Mouse (Mus musculus) neural tube, embryonic 11.5 days (tissue): ENCODE data around the gene Gm11042. TPM values are rescaled to one million over a fixed set of nuclear protein-coding genes. Genes with fewer than 3 reads are reported as not detected.
A peak's percentile ranks its signal among the peaks of the same experiment; 100 is the strongest.

Source experiments
- ATAC-seq: fragments of 200-750 bp; cut with Nextera tagmentation; 2 replicates; pipeline ENCODE4 v1.8.0; 2017; ENCODE audit warnings: moderate number of reproducible peaks, mild to moderate bottlenecking, moderate TSS enrichment, moderate library complexity; ENCODE audit not compliant: insufficient read depth, low FRiP score, low TSS enrichment
- DNase-seq: peaks from one replicate; pipeline ENCODE4 v3.0.0-alpha.2; 2015; ENCODE audit warnings: low spot score
- H3K27ac ChIP-seq: fragments of 300-500 bp; sonication (generic); 2 replicates; pipeline ENCODE4 v1.5.1; 2014; ENCODE audit warnings: low read depth, mild to moderate bottlenecking, low read length
- H3K27me3 ChIP-seq: fragments of 300-500 bp; sonication (generic); 2 replicates; pipeline ENCODE4 v1.6.1; 2014; ENCODE audit warnings: mild to moderate bottlenecking, low read length, mixed read lengths; ENCODE audit not compliant: control insufficient read depth, insufficient read depth
- H3K36me3 ChIP-seq: fragments of 300-500 bp; sonication (generic); 2 replicates; pipeline ENCODE4 v1.6.1; 2014; ENCODE audit warnings: mild to moderate bottlenecking, low read length, moderate library complexity, mixed read lengths; ENCODE audit not compliant: control insufficient read depth, insufficient read depth
- H3K4me1 ChIP-seq: fragments of 300-500 bp; sonication (generic); 2 replicates; pipeline ENCODE4 v1.6.1; 2014; ENCODE audit warnings: low read length, mixed read lengths; ENCODE audit not compliant: control insufficient read depth, insufficient read depth
- H3K4me2 ChIP-seq: fragments of 300-500 bp; sonication (generic); 2 replicates; pipeline ENCODE4 v1.6.1; 2014; ENCODE audit warnings: low read depth, mild to moderate bottlenecking, moderate library complexity
- H3K4me3 ChIP-seq: fragments of 300-500 bp; sonication (generic); 2 replicates; pipeline ENCODE4 v1.5.1; 2014; ENCODE audit warnings: low read depth, low read length
- H3K9ac ChIP-seq: fragments of 300-500 bp; sonication (generic); 2 replicates; pipeline ENCODE4 v1.6.1; 2014; ENCODE audit warnings: mild to moderate bottlenecking, low read length
- H3K9me3 ChIP-seq: fragments of 300-500 bp; sonication (generic); 2 replicates; pipeline ENCODE4 v1.6.1; 2016; ENCODE audit warnings: low read length; ENCODE audit not compliant: control insufficient read depth
- WGBS: fragments of 180-500 bp; shearing (Covaris S2); extraction: QIAGEN DNeasy Blood & Tissue Kit; methylation state at CpG from one replicate; pipeline ENCODE4 v1.1.7; 2014; 5-methylcytosine and 5-hydroxymethylcytosine counted together
- polyA plus RNA-seq: library from polyadenylated mRNA; unstranded; fragments of >200 nt; fragmentation: Nextera tagmentation; extraction: Ambion mirVana; gene quantifications from 2 replicates; pipeline ENCODE4 v1.2.1, GENCODE M21; 2014

The Gm11042 gene
- polyA plus RNA-seq = not detected in 2 replicates

DNA sequence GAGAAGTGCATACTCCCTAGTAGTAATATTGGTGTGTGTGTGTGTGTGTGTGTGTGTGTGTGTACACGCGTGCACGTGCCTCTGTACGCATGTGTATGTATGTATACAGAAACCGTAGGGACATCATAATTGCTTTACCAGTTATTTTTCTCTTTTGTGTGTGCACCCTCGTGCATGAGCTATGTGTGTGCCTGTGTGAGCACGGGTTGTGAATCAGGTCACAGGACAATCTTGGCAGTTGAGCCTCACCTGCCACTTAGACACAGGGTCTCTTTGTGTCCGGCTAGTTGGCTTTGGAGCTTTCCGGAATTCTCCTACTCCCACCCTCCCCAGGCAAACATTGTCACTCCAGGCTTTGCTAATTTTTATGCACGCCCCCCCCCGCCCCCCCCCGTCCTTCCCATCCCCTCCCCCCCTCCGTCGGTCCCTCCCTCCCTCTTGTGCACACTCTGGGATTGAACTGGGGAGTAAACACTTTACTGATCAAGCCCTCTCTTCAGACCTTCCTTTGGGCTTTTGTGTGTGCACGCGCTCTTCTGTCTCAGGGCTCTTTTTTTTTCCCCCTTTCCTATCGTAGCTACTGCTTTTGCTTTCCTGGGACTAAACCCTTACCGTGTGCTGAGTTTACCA lies at the start of gene Gm11042:
Gm11042 (minus strand) TSS at position 51 of the 630 bp plus-strand sequence.
- Histone ChIP-seq H3K9me3 (no peaks in the 10 kb centered on the region), H3K9ac (peak within 1 kb of the TSS; percentile 61), H3K36me3 (no peaks in the 10 kb centered on the region), H3K27ac (peak within 1 kb of the TSS; percentile 64; the same call in 1 of the 2 replicates), H3K4me3 (peak within 1 kb of the TSS; percentile 40), H3K4me1 (no peaks in the 10 kb centered on the region), H3K27me3 (no peaks in the 10 kb centered on the region), H3K4me2 (peak within 1 kb of the TSS; percentile 39)
- DNase-seq (peak; percentile 23), ATAC-seq (peak; percentile 60)
- 39% methylated on average over 15 of the region's 18 CpGs for WGBS

DNA sequence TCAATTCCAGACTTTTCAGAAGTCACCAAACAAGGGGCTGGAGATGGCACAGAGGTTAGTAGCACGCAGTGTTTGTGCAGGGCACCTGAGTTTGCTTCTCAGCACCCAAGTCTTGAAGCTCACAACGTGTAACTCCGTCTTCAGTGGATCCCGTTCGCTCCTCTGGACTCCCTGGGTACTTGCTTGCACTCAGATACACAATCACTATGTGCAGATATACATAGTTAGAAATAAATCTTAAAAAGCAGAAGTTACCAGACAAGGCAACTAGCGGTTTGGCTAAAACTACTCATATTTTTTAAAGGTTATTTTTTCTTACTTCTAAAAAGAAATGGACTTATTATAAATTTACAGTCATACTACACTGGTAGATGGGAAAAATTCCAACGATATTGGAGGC lies 48.3 kb upstream of the Gm11042 start:
- Histone ChIP-seq H3K36me3 (no peaks in the 10 kb centered on the region), H3K4me2 (no peak overlapping the region), H3K27ac (no peak overlapping the region), H3K27me3 (no peaks in the 10 kb centered on the region), H3K9me3 (no peaks in the 10 kb centered on the region), H3K4me1 (no peaks in the 10 kb centered on the region), H3K9ac (no peak overlapping the region), H3K4me3 (no peak overlapping the region)
- WGBS = 84% methylated on average over 7 of the region's 7 CpGs
- DNase-seq (no peak), ATAC-seq (no peak)

DNA sequence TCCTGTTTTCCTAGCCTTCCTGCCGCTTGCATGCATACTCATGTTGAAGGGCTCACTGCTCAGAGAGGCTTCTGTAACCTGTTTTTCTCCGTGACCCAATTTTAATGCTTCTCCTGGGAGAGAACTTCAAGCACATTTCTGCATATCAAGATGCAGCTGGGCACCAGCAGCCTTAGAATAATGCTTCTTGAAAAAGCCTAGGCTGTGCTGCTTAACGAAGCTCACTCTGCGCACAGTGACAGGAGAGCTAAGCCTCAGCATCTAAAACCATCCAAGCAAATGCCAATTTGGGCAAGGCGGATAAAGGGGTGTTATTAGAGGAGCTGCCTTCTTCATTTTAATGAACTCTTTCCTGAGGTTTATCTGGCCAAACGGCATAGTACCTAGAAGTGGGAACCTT lies 46.9 kb upstream of the Gm11042 start:
- no peaks in the 10 kb centered on the region for H3K9me3 ChIP-seq
- no peaks in the 10 kb centered on the region for H3K36me3 ChIP-seq
- H3K4me1 ChIP-seq = no peaks in the 10 kb centered on the region
- H3K4me2 ChIP-seq = no peak overlapping the region
- 86% methylated on average over 6 of the region's 6 CpGs for WGBS
- H3K4me3 ChIP-seq = no peak overlapping the region
- DNase-seq (no peak), ATAC-seq (no peak)
- H3K27me3 ChIP-seq = no peaks in the 10 kb centered on the region
- no peak overlapping the region for H3K9ac ChIP-seq
- H3K27ac ChIP-seq = no peak overlapping the region

- H3K4me2 ChIP-seq = no peak overlapping the region
- no peaks in the 10 kb centered on the region for H3K9me3 ChIP-seq
- H3K27ac ChIP-seq = no peak overlapping the region
- no peaks in the 10 kb centered on the region for H3K27me3 ChIP-seq
- no peak overlapping the region for H3K4me3 ChIP-seq
- no peak for ATAC-seq
- H3K9ac ChIP-seq = no peak overlapping the region
- no peaks in the 10 kb centered on the region for H3K36me3 ChIP-seq
- DNase-seq = no peak
- H3K4me1 ChIP-seq = no peaks in the 10 kb centered on the region
- 81% methylated on average over 2 of the region's 2 CpGs for WGBS
Observed at GRCm38 (mm10) chr12:74362453-74362852, 46.3 kb upstream of the Gm11042 start.

DNA sequence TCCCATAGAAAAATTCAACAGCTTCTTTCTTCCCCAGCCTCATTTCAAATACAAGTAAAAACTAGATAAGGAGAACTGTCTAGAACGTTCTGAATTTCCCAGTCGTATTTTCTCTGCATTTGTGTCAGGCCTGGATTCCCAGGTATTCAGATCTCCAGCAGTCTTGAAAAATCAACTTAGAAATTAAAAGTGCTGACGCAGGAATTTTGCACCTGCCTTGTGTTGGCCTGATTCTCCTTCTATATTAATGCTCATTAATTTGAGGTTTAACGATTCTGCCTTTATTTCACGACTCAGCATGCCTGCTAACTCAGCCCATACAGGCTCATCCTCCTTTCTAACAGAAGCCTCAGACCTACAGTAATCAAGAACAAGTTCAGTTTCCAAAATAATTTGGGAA lies 43.6 kb upstream of the Gm11042 start:
- ATAC-seq = no peak
- no peaks in the 10 kb centered on the region for H3K9me3 ChIP-seq

GRCm38 (mm10) chr12:74357806-74358205 lies 41.6 kb upstream of the Gm11042 start:
- ATAC-seq (no peak), DNase-seq (no peak)
- H3K27ac ChIP-seq = no peak overlapping the region
- H3K4me1 ChIP-seq = no peaks in the 10 kb centered on the region
- H3K4me2 ChIP-seq = no peak overlapping the region
- H3K36me3 ChIP-seq = no peaks in the 10 kb centered on the region
- no peak overlapping the region for H3K4me3 ChIP-seq
- no peaks in the 10 kb centered on the region for H3K27me3 ChIP-seq
- no peaks in the 10 kb centered on the region for H3K9me3 ChIP-seq
- 70% methylated on average over 6 of the region's 6 CpGs for WGBS
- no peak overlapping the region for H3K9ac ChIP-seq

More for the DNA sequence above, 43.6 kb upstream of the Gm11042 start:
- Histone ChIP-seq H3K27me3 (no peaks in the 10 kb centered on the region), H3K27ac (no peak overlapping the region), H3K9ac (no peak overlapping the region), H3K4me1 (no peaks in the 10 kb centered on the region), H3K4me3 (no peak overlapping the region), H3K36me3 (no peaks in the 10 kb centered on the region), H3K4me2 (no peak overlapping the region)
- no peak for DNase-seq
- 88% methylated on average over 5 of the region's 5 CpGs for WGBS

DNA sequence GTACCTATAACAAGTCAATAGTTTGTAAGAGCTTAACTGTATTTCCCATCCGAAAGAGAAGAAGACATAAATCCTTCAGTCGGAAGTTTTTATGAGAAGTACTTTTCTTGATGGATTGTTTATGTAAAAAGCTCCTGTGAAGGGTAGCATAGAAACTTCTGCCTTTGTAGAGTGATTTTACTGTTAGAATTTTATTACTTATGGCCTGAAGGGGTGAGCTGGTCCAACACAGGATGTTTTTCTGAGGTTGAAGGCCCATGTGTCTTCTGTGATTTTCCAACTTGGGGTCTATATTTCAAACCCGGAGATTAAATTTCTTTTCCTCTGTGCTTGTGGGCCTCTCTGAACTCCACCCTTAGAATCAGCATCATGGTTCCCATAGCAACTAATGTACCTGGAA lies 26.5 kb upstream of the Gm11042 start:
- 87% methylated on average over 3 of the region's 3 CpGs for WGBS

DNA sequence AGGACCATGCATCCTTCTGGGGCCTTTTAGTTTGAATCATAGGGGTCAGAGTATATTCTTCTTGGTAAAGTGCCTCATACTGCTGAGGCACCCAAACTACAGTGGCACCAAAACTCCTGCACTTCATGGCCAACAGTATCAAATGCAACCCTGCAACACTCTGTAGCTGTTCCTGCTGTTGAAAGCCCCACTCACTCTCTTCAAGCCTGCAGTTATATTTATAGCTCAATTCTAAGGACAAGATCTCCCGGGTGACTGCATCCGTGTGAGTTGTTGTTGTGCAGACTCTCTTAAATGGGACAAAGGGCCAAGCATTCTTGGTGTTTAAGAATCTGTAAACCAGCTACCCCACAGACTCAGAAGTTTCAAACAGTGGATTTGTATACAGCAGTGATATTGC lies 23.9 kb upstream of the Gm11042 start:
- H3K4me1 ChIP-seq = no peaks in the 10 kb centered on the region
- no peak for DNase-seq
- H3K9me3 ChIP-seq = no peaks in the 10 kb centered on the region
- no peak overlapping the region for H3K4me3 ChIP-seq
- H3K27me3 ChIP-seq = no peaks in the 10 kb centered on the region
- no peak overlapping the region for H3K9ac ChIP-seq
- H3K4me2 ChIP-seq = no peak overlapping the region
- ATAC-seq = no peak
- WGBS = 70% methylated on average over 2 of the region's 2 CpGs
- H3K36me3 ChIP-seq = no peaks in the 10 kb centered on the region
- no peak overlapping the region for H3K27ac ChIP-seq

More for the DNA sequence above, 26.5 kb upstream of the Gm11042 start:
- DNase-seq = no peak
- Histone ChIP-seq H3K27ac (no peak overlapping the region), H3K9ac (no peak overlapping the region), H3K27me3 (no peaks in the 10 kb centered on the region), H3K4me2 (no peak overlapping the region), H3K36me3 (no peaks in the 10 kb centered on the region), H3K4me3 (no peak overlapping the region), H3K4me1 (no peaks in the 10 kb centered on the region), H3K9me3 (no peaks in the 10 kb centered on the region)
- ATAC-seq = no peak

DNA sequence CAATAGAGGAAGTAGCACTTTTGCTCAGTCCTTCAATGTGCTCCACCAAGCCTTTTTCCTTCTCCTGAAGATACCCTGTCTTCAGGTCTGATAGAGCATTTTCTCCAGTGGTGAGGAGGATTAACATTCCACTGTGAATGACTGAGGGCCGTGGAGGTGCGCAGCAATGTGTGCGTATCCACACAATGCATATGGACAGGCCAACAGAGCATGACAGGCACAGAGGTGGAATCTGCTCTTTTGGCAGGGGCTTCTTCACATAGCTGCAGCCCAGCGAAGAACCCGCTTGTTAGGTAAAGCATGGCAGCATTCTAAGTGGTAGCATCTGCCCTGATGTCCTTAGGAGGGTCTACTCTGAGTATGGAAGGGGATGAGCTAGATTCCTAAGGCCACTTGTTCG lies 17.5 kb upstream of the Gm11042 start:
- Histone ChIP-seq H3K27ac (no peak overlapping the region), H3K4me3 (no peak overlapping the region), H3K9me3 (no peaks in the 10 kb centered on the region), H3K27me3 (no peaks in the 10 kb centered on the region), H3K4me1 (no peaks in the 10 kb centered on the region), H3K4me2 (no peak overlapping the region), H3K9ac (no peak overlapping the region), H3K36me3 (no peaks in the 10 kb centered on the region)
- 96% methylated on average over 6 of the region's 6 CpGs for WGBS
- DNase-seq = no peak
- ATAC-seq = no peak
